Mouse (Mus musculus) olfactory bulb, adult 2 months (tissue): ENCODE results near the gene Rgs1.

Experiments used
- CTCF ChIP-seq: fragments of 200-500 bp; IDR thresholded peaks from 2 replicates; pipeline ENCODE4 v1.5.1; 2012; ENCODE audit warnings: low read depth, mild to moderate bottlenecking, low read length, moderate library complexity; ENCODE audit not compliant: insufficient read depth
- POLR2A ChIP-seq: fragments of 200-500 bp; IDR thresholded peaks from 2 replicates; pipeline ENCODE4 v1.6.1; 2012; ENCODE audit warnings: mild to moderate bottlenecking, low read depth, low read length, moderate library complexity; ENCODE audit not compliant: insufficient read depth

DNA sequence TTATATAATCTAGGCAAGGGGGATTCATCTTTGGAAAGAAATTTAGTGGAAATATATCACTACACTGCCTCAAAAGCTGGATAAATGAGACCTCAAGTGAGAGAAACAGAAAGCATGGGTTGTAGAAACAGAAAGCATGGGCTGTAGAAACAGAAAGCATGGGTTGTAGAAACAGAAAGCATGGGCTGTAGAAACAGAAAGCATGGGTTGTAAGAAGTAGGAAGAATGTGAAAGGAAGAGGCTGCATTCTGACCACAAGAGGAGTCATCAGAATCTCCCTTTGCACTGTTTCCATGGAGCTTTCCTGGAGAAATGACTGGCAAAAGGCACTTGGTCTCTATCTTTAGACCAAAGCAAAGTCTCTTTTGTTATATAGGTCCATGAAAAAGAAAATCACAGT lies 33.8 kb downstream of the Rgs1 start:
- TF ChIP-seq CTCF (no peak), POLR2A (no peak)
